ENCODE assay signal across 8 mouse cellular contexts in the genomic region with DNA sequence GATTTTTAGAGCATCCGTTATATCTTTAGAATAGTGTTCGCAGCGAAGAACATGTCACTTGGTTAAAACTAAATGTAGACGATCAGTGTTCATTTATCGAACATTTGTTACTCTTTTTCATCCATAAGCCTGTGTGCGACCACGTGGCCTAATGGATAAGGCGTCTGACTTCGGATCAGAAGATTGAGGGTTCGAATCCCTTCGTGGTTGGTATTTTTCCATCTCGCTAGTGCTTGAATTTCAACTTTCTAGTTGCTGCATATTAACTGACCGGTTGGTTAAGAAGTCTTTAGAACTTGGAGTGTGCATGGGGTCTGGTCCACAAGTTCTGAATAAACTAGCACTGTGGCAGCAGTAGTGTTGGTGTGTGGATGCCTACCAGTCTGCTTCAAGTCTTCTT. TPM values are rescaled to one million over a fixed set of nuclear protein-coding genes. Genes with fewer than 3 reads are reported as not detected.
DNase-seq lines count a peak whose midpoint lies in the region; ATAC-seq lines count a peak whose summit lies in the region.

No protein-coding gene starts in this region.

- peak overlapping the region; percentile 48; the same call in 1 of the 2 replicates for H3K9ac ChIP-seq in forebrain, embryonic 14.5 days (ENCODE audit: low read length)
- H3K9ac ChIP-seq in liver, embryonic 16.5 days (ENCODE audit: low read depth, low read length): no peak overlapping the region
- peak overlapping the region; percentile 57 for H3K9ac ChIP-seq in neural tube, embryonic 13.5 days

- DNase-seq in ES-CJ7 (ENCODE audit: low read depth, low spot score): peak; percentile 93
- DNase-seq in forebrain, embryonic 14.5 days (ENCODE audit: low spot score): peak; percentile 96
- DNase-seq in heart, postnatal 14 days: peak; percentile 80 to 86
- DNase-seq in large intestine, adult 2 months (ENCODE audit: low read depth, low spot score): peak; percentile 52
- DNase-seq in telencephalon, adult 2 months (ENCODE audit: low read depth, low spot score): peak; percentile 77

- intact Hi-C loops in heart, postnatal 14 days (cut with DNase I): loop anchor here (5.0 kb wide), 2 partner anchors 77 to 433 kb away; no protein-coding TSS in a partner anchor

- WGBS in forebrain, embryonic 14.5 days: under 1% methylated on average over 13 of the region's 13 CpGs
- WGBS in large intestine, adult 2 months: 2% methylated on average over 13 of the region's 13 CpGs
- 0% methylated on average over 13 of the region's 13 CpGs for WGBS in liver, embryonic 16.5 days (ENCODE audit: insufficient replicate concordance)
- under 1% methylated on average over 13 of the region's 13 CpGs for WGBS in neural tube, embryonic 13.5 days

- no peaks in the 10 kb centered on the region for H3K27me3 ChIP-seq in forebrain, embryonic 14.5 days (replicated peaks; ENCODE audit: control insufficient read depth, insufficient read depth, low read length)
- no peaks in the 10 kb centered on the region for H3K27me3 ChIP-seq in liver, embryonic 16.5 days (ENCODE audit: control insufficient read depth, insufficient read depth, low read depth, low read length)
- H3K27me3 ChIP-seq in neural tube, embryonic 13.5 days: 0 out of 2 replicates have a peak, but pooled peaks cover 12% of the 10 kb centered on the region

- H3K36me3 ChIP-seq in forebrain, embryonic 14.5 days (ENCODE audit: control insufficient read depth, insufficient read depth, low read length): no peaks in the 10 kb centered on the region
- H3K36me3 ChIP-seq in liver, embryonic 16.5 days (ENCODE audit: control insufficient read depth, insufficient read depth): no peaks in the 10 kb centered on the region
- no peaks in the 10 kb centered on the region for H3K36me3 ChIP-seq in neural tube, embryonic 13.5 days

- H3K4me2 ChIP-seq in forebrain, embryonic 14.5 days (ENCODE audit: low read length): peak overlapping the region; percentile 63
- H3K4me2 ChIP-seq in liver, embryonic 16.5 days (ENCODE audit: low read depth, low read length): peak overlapping the region; percentile 79
- peak overlapping the region; percentile 65 for H3K4me2 ChIP-seq in neural tube, embryonic 13.5 days

- peaks cover 2% of the 10 kb centered on the region; the same call in 1 of the 2 replicates for H3K4me1 ChIP-seq in forebrain, embryonic 14.5 days (ENCODE audit: control insufficient read depth, insufficient read depth, low read length)
- peaks cover 6% of the 10 kb centered on the region for H3K4me1 ChIP-seq in liver, embryonic 16.5 days (ENCODE audit: control insufficient read depth, low read depth, low read length)
- H3K4me1 ChIP-seq in neural tube, embryonic 13.5 days (replicated peaks): peaks cover 16% of the 10 kb centered on the region

- H3K27ac ChIP-seq in forebrain, embryonic 14.5 days (ENCODE audit: low read depth, low read length): no peak overlapping the region
- no peak overlapping the region for H3K27ac ChIP-seq in liver, embryonic 16.5 days (ENCODE audit: low read length)
- H3K27ac ChIP-seq in neural tube, embryonic 13.5 days (replicated peaks): no peak overlapping the region

- H3K9me3 ChIP-seq in forebrain, embryonic 14.5 days (replicated peaks; ENCODE audit: control insufficient read depth, low read length): no peaks in the 10 kb centered on the region
- H3K9me3 ChIP-seq in liver, embryonic 16.5 days (replicated peaks; ENCODE audit: control insufficient read depth, low read length): no peaks in the 10 kb centered on the region
- H3K9me3 ChIP-seq in neural tube, embryonic 13.5 days: no peaks in the 10 kb centered on the region

- peak; percentile 49 for ATAC-seq in cerebellum, adult (ENCODE audit: insufficient number of reproducible peaks, low FRiP score, low TSS enrichment)
- ATAC-seq in forebrain, embryonic 14.5 days: peak; percentile 60
- peak; percentile 64 for ATAC-seq in liver, embryonic 16.5 days (ENCODE audit: low read depth)
- ATAC-seq in neural tube, embryonic 13.5 days (ENCODE audit: low read depth): peak; percentile 21; the same call in 1 of the 2 replicates

- H3K4me3 ChIP-seq in forebrain, embryonic 14.5 days (ENCODE audit: low read depth, low read length): peak overlapping the region; percentile 43
- H3K4me3 ChIP-seq in liver, embryonic 16.5 days (ENCODE audit: low read depth, low read length): peak overlapping the region; percentile 60
- peak overlapping the region; percentile 50 for H3K4me3 ChIP-seq in neural tube, embryonic 13.5 days

RNA-seq across cellular contexts. Expression of a gene that starts 13.0 kb away (rescaled TPM):
- not detected in 2 replicates for polyA plus RNA-seq in forebrain, embryonic 14.5 days (2014; fragmentation: Nextera tagmentation; extraction: Ambion mirVana)
- not detected for total RNA-seq in heart, postnatal 14 days (2021)
- 0.53 and 1.4 TPM in 2 replicates for polyA plus RNA-seq in large intestine, adult 2 months (2012; rRNA removed)
- polyA plus RNA-seq in liver, embryonic 16.5 days (2015; fragmentation: Nextera tagmentation; extraction: Ambion mirVana): not detected in 2 replicates
- not detected in 2 replicates for polyA plus RNA-seq in neural tube, embryonic 13.5 days (2015; fragmentation: Nextera tagmentation; extraction: Ambion mirVana)

RNA-seq across cellular contexts. Expression of a gene that starts 32.4 kb away (rescaled TPM):
- not detected in 2 replicates for polyA plus RNA-seq in forebrain, embryonic 14.5 days (2014; fragmentation: Nextera tagmentation; extraction: Ambion mirVana)
- not detected for total RNA-seq in heart, postnatal 14 days (2021)
- not detected in 2 replicates for polyA plus RNA-seq in large intestine, adult 2 months (2012; rRNA removed)
- not detected in 2 replicates for polyA plus RNA-seq in liver, embryonic 16.5 days (2015; fragmentation: Nextera tagmentation; extraction: Ambion mirVana)
- polyA plus RNA-seq in neural tube, embryonic 13.5 days (2015; fragmentation: Nextera tagmentation; extraction: Ambion mirVana): not detected in 2 replicates
